Comparison of ENCODE assay signal across 11 mouse cellular contexts in the genomic region with DNA sequence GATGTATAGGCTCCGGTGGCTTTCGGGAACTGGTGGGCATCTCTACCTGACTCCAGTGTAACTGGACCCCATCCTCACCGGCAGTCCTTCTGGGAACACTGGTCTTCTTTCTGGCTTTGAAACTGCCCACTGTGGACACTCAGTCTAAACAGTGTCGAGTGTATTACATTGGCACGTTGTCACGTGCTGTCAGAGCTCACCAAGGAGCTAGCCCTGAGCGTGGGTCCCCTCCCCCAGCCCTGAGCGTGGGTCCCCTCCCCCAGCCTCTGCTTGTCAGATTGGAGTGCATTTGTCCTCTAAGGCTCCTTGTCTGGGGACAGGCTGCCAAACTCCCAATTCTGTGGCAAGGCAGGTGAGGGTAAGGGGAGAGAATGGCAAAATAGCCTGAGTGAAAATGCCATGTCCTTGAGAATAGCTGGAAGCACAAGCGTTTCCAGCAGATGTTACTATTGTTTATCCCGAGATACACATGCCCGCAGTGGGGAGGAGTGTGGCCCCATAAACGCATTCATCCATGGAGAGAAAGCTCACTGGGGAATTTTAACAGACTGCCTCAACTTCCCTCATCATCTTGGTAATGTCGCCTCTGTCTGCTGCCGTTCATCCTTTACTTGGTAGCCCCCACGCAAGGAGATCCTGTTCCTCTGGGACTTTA. TPM values are rescaled to one million over a fixed set of nuclear protein-coding genes. Genes with fewer than 3 reads are reported as not detected.
DNase-seq lines count a peak whose midpoint lies in the region; ATAC-seq lines count a peak whose summit lies in the region.
"Had no signal": no experiment of that assay in that cellular context is flagged by ENCODE, and none has a peak within 500 bp of the region (broad histone marks: within the 10 kb centered on the region; RNA-seq: fewer than 3 reads in every experiment).

No protein-coding gene starts in this region.

- no peaks in the 10 kb centered on the region for H3K9me3 ChIP-seq in midbrain, embryonic 11.5 days (ENCODE audit: control insufficient read depth, low read length)
- no peaks in the 10 kb centered on the region for H3K9me3 ChIP-seq in midbrain, embryonic 10.5 days (replicated peaks)
- H3K9me3 ChIP-seq in hindbrain, embryonic 12.5 days (replicated peaks) = no peaks in the 10 kb centered on the region
- H3K9me3 ChIP-seq in neural tube, embryonic 15.5 days (replicated peaks) = no peaks in the 10 kb centered on the region
- H3K9me3 ChIP-seq: embryonic facial prominence, embryonic 10.5 days had no signal

- H3K27ac ChIP-seq in midbrain, embryonic 11.5 days (ENCODE audit: low read depth, low read length) = no peak overlapping the region
- H3K27ac ChIP-seq in midbrain, embryonic 10.5 days (replicated peaks) = no peak overlapping the region
- peak overlapping the region; percentile 62 for H3K27ac ChIP-seq in hindbrain, embryonic 12.5 days
- peak overlapping the region; percentile 79 for H3K27ac ChIP-seq in neural tube, embryonic 15.5 days (replicated peaks)
- H3K27ac ChIP-seq: embryonic facial prominence, embryonic 10.5 days had no signal

- 0 out of 2 replicates have a peak, but pooled peaks have one; percentile 4 for ATAC-seq in midbrain, embryonic 11.5 days (ENCODE audit: low FRiP score)
- ATAC-seq in hindbrain, embryonic 12.5 days (ENCODE audit: low FRiP score) = peak; percentile 76
- ATAC-seq in neural tube, embryonic 15.5 days (ENCODE audit: low FRiP score) = peak; percentile 82

- WGBS in midbrain, embryonic 11.5 days = 69% methylated on average over 15 of the region's 15 CpGs
- WGBS in midbrain, embryonic 10.5 days = 75% methylated on average over 15 of the region's 15 CpGs
- 51% methylated on average over 15 of the region's 15 CpGs for WGBS in hindbrain, embryonic 12.5 days
- WGBS in neural tube, embryonic 15.5 days = 26% methylated on average over 15 of the region's 15 CpGs

- no peak overlapping the region for H3K9ac ChIP-seq in midbrain, embryonic 11.5 days (ENCODE audit: low read length)
- no peak overlapping the region for H3K9ac ChIP-seq in hindbrain, embryonic 12.5 days
- 0 out of 2 replicates have a peak overlapping the region, but pooled peaks have one; percentile 14 for H3K9ac ChIP-seq in neural tube, embryonic 15.5 days (replicated peaks)

- H3K27me3 ChIP-seq in midbrain, embryonic 11.5 days (ENCODE audit: control insufficient read depth, insufficient read depth, low read length) = no peaks in the 10 kb centered on the region
- no peaks in the 10 kb centered on the region for H3K27me3 ChIP-seq in midbrain, embryonic 10.5 days (ENCODE audit: low read depth, poor library complexity, severe bottlenecking)
- H3K27me3 ChIP-seq in hindbrain, embryonic 12.5 days = no peaks in the 10 kb centered on the region
- H3K27me3 ChIP-seq in neural tube, embryonic 15.5 days (replicated peaks) = no peaks in the 10 kb centered on the region

- H3K4me3 ChIP-seq in midbrain, embryonic 11.5 days (ENCODE audit: low read depth, low read length) = no peak overlapping the region
- no peak overlapping the region for H3K4me3 ChIP-seq in midbrain, embryonic 10.5 days
- no peak overlapping the region for H3K4me3 ChIP-seq in hindbrain, embryonic 12.5 days
- peak overlapping the region; percentile 15 for H3K4me3 ChIP-seq in neural tube, embryonic 15.5 days (replicated peaks)
- H3K4me3 ChIP-seq: embryonic facial prominence, embryonic 10.5 days had no signal

- H3K4me1 ChIP-seq in midbrain, embryonic 11.5 days (ENCODE audit: control insufficient read depth, insufficient read depth, low read length) = 0 out of 2 replicates have a peak, but pooled peaks cover 4% of the 10 kb centered on the region
- H3K4me1 ChIP-seq in midbrain, embryonic 10.5 days = peaks cover 7% of the 10 kb centered on the region
- peaks cover 13% of the 10 kb centered on the region for H3K4me1 ChIP-seq in hindbrain, embryonic 12.5 days
- H3K4me1 ChIP-seq in neural tube, embryonic 15.5 days = peaks cover 13% of the 10 kb centered on the region

- no peaks in the 10 kb centered on the region for H3K36me3 ChIP-seq in midbrain, embryonic 11.5 days (ENCODE audit: control insufficient read depth, insufficient read depth, low read length)
- no peaks in the 10 kb centered on the region for H3K36me3 ChIP-seq in midbrain, embryonic 10.5 days
- no peaks in the 10 kb centered on the region for H3K36me3 ChIP-seq in hindbrain, embryonic 12.5 days
- no peaks in the 10 kb centered on the region; the same call in 1 of the 2 replicates for H3K36me3 ChIP-seq in neural tube, embryonic 15.5 days
- H3K36me3 ChIP-seq: embryonic facial prominence, embryonic 10.5 days had no signal

- H3K4me2 ChIP-seq in midbrain, embryonic 11.5 days = no peak overlapping the region
- 0 out of 2 replicates have a peak overlapping the region, but pooled peaks have one; percentile 6 for H3K4me2 ChIP-seq in hindbrain, embryonic 12.5 days (replicated peaks)
- peak overlapping the region; percentile 48 for H3K4me2 ChIP-seq in neural tube, embryonic 15.5 days

- peak; percentile 89 for DNase-seq in heart, adult 11 months
- no peak for DNase-seq in heart, adult 8-10 months (ENCODE audit: low spot score)
- peak; percentile 82 for DNase-seq in midbrain, embryonic 11.5 days (ENCODE audit: low spot score, missing footprints)
- DNase-seq in midbrain, embryonic 10.5 days (ENCODE audit: low spot score) = no peak
- DNase-seq in thymus, postnatal 25 days = no peak
- no peak for DNase-seq in frontal cortex, postnatal 14 days (ENCODE audit: low spot score in 2 of 2)
- DNase-seq: cerebellum, adult 18-20 months; spleen, adult 18-20 months had no signal

RNA-seq across cellular contexts. Expression of a gene that starts 33.8 kb away (rescaled TPM):
- 100 to 1,000 TPM in 2 of 4 experiments, 10 to 100 TPM in 2; 87.9 to 110 (median 104) TPM for total RNA-seq in heart, adult 8-10 months (2022)
- 19.6 and 22.4 TPM in 2 replicates for polyA plus RNA-seq in midbrain, embryonic 11.5 days (2014; fragmentation: Nextera tagmentation; extraction: Ambion mirVana)
- polyA plus RNA-seq in midbrain, embryonic 10.5 days (2016; fragmentation: Nextera tagmentation; extraction: Ambion mirVana) = 11.9 and 12.9 TPM in 2 replicates
- 29.3 and 34.8 TPM in 2 replicates for polyA plus RNA-seq in hindbrain, embryonic 12.5 days (2016; fragmentation: Nextera tagmentation; extraction: Ambion mirVana)
- polyA plus RNA-seq in neural tube, embryonic 15.5 days (2015; fragmentation: Nextera tagmentation; extraction: Ambion mirVana) = 29.3 and 30.1 TPM in 2 replicates

Comparison
In these comparisons a context has a peak if more than half of its experiments do, and no peak if none do; other contexts are left out.
1. DNase-seq: peak in heart, adult 11 months (single experiment) and midbrain, embryonic 11.5 days (single experiment); none in heart, adult 8-10 months (single experiment), midbrain, embryonic 10.5 days (single experiment), thymus, postnatal 25 days (single experiment) and frontal cortex, postnatal 14 days (0 of 2).
2. ATAC-seq: peak in every context shown above with its lines; median percentile 82 in neural tube, embryonic 15.5 days; 76 in hindbrain, embryonic 12.5 days; 4 in midbrain, embryonic 11.5 days.
3. H3K27ac ChIP-seq: peak in hindbrain, embryonic 12.5 days (single experiment) and neural tube, embryonic 15.5 days (single experiment); none in midbrain, embryonic 11.5 days (single experiment) and midbrain, embryonic 10.5 days (single experiment).